11 mouse cellular contexts compared by ENCODE assay signal in the genomic region with DNA sequence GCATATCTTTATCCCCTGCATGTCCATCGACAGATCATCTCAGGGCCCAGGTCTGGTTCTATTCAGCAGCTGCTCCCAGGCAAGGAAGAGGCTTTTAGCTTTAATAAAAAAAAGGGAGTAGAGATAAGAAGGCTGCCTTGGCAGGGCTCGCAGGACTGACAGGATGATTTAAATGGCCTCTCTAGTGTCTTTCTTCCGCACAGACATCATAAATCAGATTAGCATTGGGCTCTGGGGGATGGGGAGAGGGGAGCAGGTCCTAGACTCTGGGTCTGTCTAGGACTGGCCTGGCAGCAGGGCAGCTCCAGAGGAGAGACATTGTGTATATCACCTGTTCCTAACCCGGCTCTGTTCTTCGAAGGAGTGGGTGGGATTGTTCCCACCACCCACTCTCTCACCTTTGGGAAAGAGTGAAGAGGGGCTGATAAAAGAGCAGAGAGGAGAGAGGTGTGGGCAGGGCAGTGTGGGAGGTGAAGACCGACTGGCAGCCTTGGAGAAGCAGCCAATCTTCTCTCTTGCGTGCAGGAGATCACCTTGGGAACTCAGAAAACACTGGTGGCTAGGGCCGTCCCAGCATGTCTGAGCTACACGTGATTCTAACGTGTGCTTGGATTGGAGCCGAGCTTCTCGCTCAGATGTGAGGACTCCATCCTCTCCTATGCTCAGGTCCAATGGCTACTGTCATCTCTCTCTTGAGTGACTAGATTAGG.
DNase-seq lines count a peak whose midpoint lies in the region; ATAC-seq and TF ChIP-seq lines count a peak whose summit lies in the region.
"Had no signal": no experiment of that assay in that cellular context is flagged by ENCODE, and none has a peak within 500 bp of the region (broad histone marks: within the 10 kb centered on the region; RNA-seq: fewer than 3 reads in every experiment).

No protein-coding gene starts in this region.

- TF ChIP-seq CTCF in hindbrain, postnatal 0 days (IDR thresholded peaks at IDR 0.05; ENCODE audit: low read depth): no peak

- H3K4me3 ChIP-seq in hindbrain, embryonic 14.5 days (replicated peaks; ENCODE audit: low read length): no peak overlapping the region
- no peak overlapping the region for H3K4me3 ChIP-seq in hindbrain, postnatal 0 days (ENCODE audit: low read length)
- no peak overlapping the region for H3K4me3 ChIP-seq in neural tube, embryonic 11.5 days (ENCODE audit: low read depth, low read length)
- H3K4me3 ChIP-seq: midbrain, embryonic 10.5 days had no signal

- ATAC-seq in hindbrain, embryonic 14.5 days (ENCODE audit: low FRiP score): 0 out of 2 replicates have a peak, but pooled peaks have one; percentile 24
- ATAC-seq in hindbrain, postnatal 0 days: no peak
- 0 out of 2 replicates have a peak, but pooled peaks have one; percentile 52 for ATAC-seq in neural tube, embryonic 11.5 days (ENCODE audit: insufficient read depth, low FRiP score, low TSS enrichment)
- ATAC-seq: liver, postnatal 0 days had no signal

- H3K4me1 ChIP-seq in hindbrain, embryonic 14.5 days (replicated peaks; ENCODE audit: control insufficient read depth, insufficient read depth, low read length): no peaks in the 10 kb centered on the region
- no peaks in the 10 kb centered on the region for H3K4me1 ChIP-seq in hindbrain, postnatal 0 days (ENCODE audit: insufficient read depth, low read length)
- peaks cover 3% of the 10 kb centered on the region; the same call in 1 of the 2 replicates for H3K4me1 ChIP-seq in neural tube, embryonic 11.5 days (ENCODE audit: control insufficient read depth, insufficient read depth, low read length)
- H3K4me1 ChIP-seq: midbrain, embryonic 10.5 days had no signal

- H3K27ac ChIP-seq in hindbrain, embryonic 14.5 days: no peak overlapping the region
- H3K27ac ChIP-seq in hindbrain, postnatal 0 days: no peak overlapping the region
- H3K27ac ChIP-seq in neural tube, embryonic 11.5 days (ENCODE audit: low read depth, low read length): no peak overlapping the region
- H3K27ac ChIP-seq: midbrain, embryonic 10.5 days had no signal

- DNase-seq in hindbrain, embryonic 14.5 days (ENCODE audit: low spot score): no peak
- no peak for DNase-seq in hindbrain, postnatal 0 days (ENCODE audit: low spot score)
- DNase-seq in neural tube, embryonic 11.5 days (ENCODE audit: low spot score): peak; percentile 17
- DNase-seq in neural tube, embryonic 10.5 days (ENCODE audit: extremely low spot score, low spot score): no peak
- DNase-seq in embryo, embryonic 10 days (ENCODE audit: low spot score): peak; percentile 25
- peak; percentile 13 for DNase-seq in ovary, postnatal 14 days (ENCODE audit: low spot score)
- no peak for DNase-seq in cerebellum, adult 11-12 months
- DNase-seq in gastrocnemius, postnatal 25 days: no peak
- DNase-seq: cerebellum, adult 9-10 months; liver, postnatal 0 days had no signal

- H3K27me3 ChIP-seq in hindbrain, embryonic 14.5 days (ENCODE audit: control insufficient read depth, insufficient read depth, low read length): no peaks in the 10 kb centered on the region
- no peaks in the 10 kb centered on the region for H3K27me3 ChIP-seq in hindbrain, postnatal 0 days (ENCODE audit: insufficient read depth, low read length)
- H3K27me3 ChIP-seq in neural tube, embryonic 11.5 days (ENCODE audit: control insufficient read depth, insufficient read depth, low read length): no peaks in the 10 kb centered on the region

- no peak overlapping the region for H3K9ac ChIP-seq in hindbrain, embryonic 14.5 days
- no peak overlapping the region for H3K9ac ChIP-seq in hindbrain, postnatal 0 days (replicated peaks; ENCODE audit: low read length)
- H3K9ac ChIP-seq in neural tube, embryonic 11.5 days (ENCODE audit: low read length): no peak overlapping the region
- H3K9ac ChIP-seq: liver, postnatal 0 days had no signal

- 80% methylated on average over 12 of the region's 12 CpGs for WGBS in hindbrain, embryonic 14.5 days
- WGBS in hindbrain, postnatal 0 days: 82% methylated on average over 12 of the region's 12 CpGs
- 77% methylated on average over 12 of the region's 12 CpGs for WGBS in neural tube, embryonic 11.5 days

- 0 out of 2 replicates have a peak, but pooled peaks cover under 1% of the 10 kb centered on the region for H3K36me3 ChIP-seq in hindbrain, embryonic 14.5 days (replicated peaks; ENCODE audit: control insufficient read depth, insufficient read depth)
- H3K36me3 ChIP-seq in hindbrain, postnatal 0 days (ENCODE audit: insufficient read depth, low read length): no peaks in the 10 kb centered on the region; the same call in 1 of the 2 replicates
- no peaks in the 10 kb centered on the region; the same call in 1 of the 2 replicates for H3K36me3 ChIP-seq in neural tube, embryonic 11.5 days (ENCODE audit: control insufficient read depth, insufficient read depth, low read length)

- no peak overlapping the region for H3K4me2 ChIP-seq in hindbrain, embryonic 14.5 days (replicated peaks)
- H3K4me2 ChIP-seq in hindbrain, postnatal 0 days (ENCODE audit: low read depth, low read length): no peak overlapping the region
- no peak overlapping the region for H3K4me2 ChIP-seq in neural tube, embryonic 11.5 days (ENCODE audit: low read depth)

- H3K9me3 ChIP-seq in hindbrain, embryonic 14.5 days (ENCODE audit: control insufficient read depth, low read length): no peaks in the 10 kb centered on the region
- no peaks in the 10 kb centered on the region for H3K9me3 ChIP-seq in hindbrain, postnatal 0 days (ENCODE audit: low read length)
- no peaks in the 10 kb centered on the region for H3K9me3 ChIP-seq in neural tube, embryonic 11.5 days (ENCODE audit: control insufficient read depth, low read length)
- H3K9me3 ChIP-seq: midbrain, embryonic 10.5 days had no signal

Comparison
In these comparisons a context has a peak if more than half of its experiments do, and no peak if none do; other contexts are left out.
1. DNase-seq: peak in neural tube, embryonic 11.5 days (single experiment), embryo, embryonic 10 days (single experiment) and ovary, postnatal 14 days (single experiment); none in hindbrain, embryonic 14.5 days (single experiment), hindbrain, postnatal 0 days (single experiment), neural tube, embryonic 10.5 days (single experiment), cerebellum, adult 11-12 months (single experiment) and gastrocnemius, postnatal 25 days (single experiment).